Mouse (Mus musculus): ENCODE measurements around the gene Cdkal1.

- TF ChIP-seq CTCF (IDR thresholded peaks at IDR 0.05) (no peak), POLR2A (IDR thresholded peaks at IDR 0.05; ENCODE audit: insufficient read depth, low read depth, low read length) (no peak)
These were observed 202.7 kb downstream of the Cdkal1 start for GRCm38 (mm10) chr13:29652791-29653190.
